Mouse (Mus musculus) stomach, embryonic 14.5 days (tissue): ENCODE measurements around the gene Dock8. TPM values are rescaled to one million over a fixed set of nuclear protein-coding genes. Genes with fewer than 3 reads are reported as not detected.

ENCODE experiments used
- ATAC-seq: fragments of 200-750 bp; cut with Nextera tagmentation; 2 replicates; pipeline ENCODE4 v1.8.0; 2017; ENCODE audit warnings: low read depth, moderate TSS enrichment; ENCODE audit not compliant: insufficient number of reproducible peaks, insufficient read depth, low FRiP score
- H3K27ac ChIP-seq: fragments of 300-500 bp; sonication (generic); 2 replicates; pipeline ENCODE4 v1.5.1; 2014; ENCODE audit warnings: mild to moderate bottlenecking, low read length, moderate library complexity, mixed read lengths
- H3K27me3 ChIP-seq: fragments of 300-500 bp; sonication (generic); 2 replicates; pipeline ENCODE4 v1.6.1; 2014; ENCODE audit warnings: low read length, control low read depth, mixed read lengths; ENCODE audit not compliant: control insufficient read depth, insufficient read depth
- H3K36me3 ChIP-seq: fragments of 300-500 bp; sonication (generic); 2 replicates; pipeline ENCODE4 v1.6.1; 2014; ENCODE audit warnings: mild to moderate bottlenecking, control low read depth, low read length, moderate library complexity, mixed read lengths; ENCODE audit not compliant: control insufficient read depth, insufficient read depth
- H3K4me1 ChIP-seq: fragments of 300-500 bp; sonication (generic); 2 replicates; pipeline ENCODE4 v1.6.1; 2014; ENCODE audit warnings: low read length, control low read depth, mixed read lengths; ENCODE audit not compliant: control insufficient read depth, insufficient read depth
- H3K4me2 ChIP-seq: fragments of 300-500 bp; sonication (generic); replicated peaks from 2 replicates; pipeline ENCODE4 v1.6.1; 2014; ENCODE audit warnings: low read depth, low read length, control low read depth
- H3K4me3 ChIP-seq: fragments of 300-500 bp; sonication (generic); 2 replicates; pipeline ENCODE4 v1.5.1; 2014; ENCODE audit warnings: low read depth, low read length, control low read depth
- H3K9ac ChIP-seq: fragments of 300-500 bp; sonication (generic); replicated peaks from 2 replicates; pipeline ENCODE4 v1.6.1; 2014; ENCODE audit warnings: low read depth, mild to moderate bottlenecking, control low read depth, low read length, moderate library complexity, mixed read lengths
- H3K9me3 ChIP-seq: fragments of 300-500 bp; sonication (generic); 2 replicates; pipeline ENCODE4 v1.6.1; 2016; ENCODE audit warnings: low read depth, low read length, control low read depth; ENCODE audit not compliant: control insufficient read depth
- WGBS: fragments of 180-500 bp; shearing (Covaris S2); extraction: QIAGEN DNeasy Blood & Tissue Kit; methylation state at CpG from one replicate; pipeline ENCODE4 v1.1.7; 2014; 5-methylcytosine and 5-hydroxymethylcytosine counted together
- polyA plus RNA-seq: library from polyadenylated mRNA; unstranded; fragments of >200 nt; fragmentation: Nextera tagmentation; extraction: Ambion mirVana; gene quantifications from 2 replicates; pipeline ENCODE4 v1.2.1, GENCODE M21; 2014

Dock8 gene
- polyA plus RNA-seq, 1 experiment from 2014 or later = 10.7 TPM

GRCm38 (mm10) chr19:25146122-25146521 lies 146.8 kb downstream of the Dock8 start:
- no peak overlapping the region for H3K4me2 ChIP-seq
- no peaks in the 10 kb centered on the region for H3K27me3 ChIP-seq
- no peak overlapping the region for H3K4me3 ChIP-seq
- H3K9ac ChIP-seq = no peak overlapping the region
- H3K4me1 ChIP-seq = no peaks in the 10 kb centered on the region
- no peak overlapping the region for H3K27ac ChIP-seq
- H3K36me3 ChIP-seq = no peaks in the 10 kb centered on the region
- WGBS = 75% methylated on average over 4 of the region's 4 CpGs
- no peak for ATAC-seq
- H3K9me3 ChIP-seq = no peaks in the 10 kb centered on the region

GRCm38 (mm10) chr19:25149788-25150187 lies 150.5 kb downstream of the Dock8 start:
- H3K9ac ChIP-seq = no peak overlapping the region
- no peaks in the 10 kb centered on the region for H3K27me3 ChIP-seq
- no peak for ATAC-seq
- H3K4me3 ChIP-seq = no peak overlapping the region
- 54% methylated on average over 8 of the region's 8 CpGs for WGBS
- no peaks in the 10 kb centered on the region for H3K9me3 ChIP-seq
- H3K4me1 ChIP-seq = no peaks in the 10 kb centered on the region
- H3K27ac ChIP-seq = no peak overlapping the region
- no peaks in the 10 kb centered on the region; the same call in 1 of the 2 replicates for H3K36me3 ChIP-seq
- H3K4me2 ChIP-seq = no peak overlapping the region

GRCm38 (mm10) chr19:25154506-25155178 lies 155.3 kb downstream of the Dock8 start:
- no peak overlapping the region for H3K4me2 ChIP-seq
- no peak for ATAC-seq
- WGBS = 83% methylated on average over 7 of the region's 7 CpGs

GRCm38 (mm10) chr19:25155250-25155649 lies 155.9 kb downstream of the Dock8 start:
- WGBS = 86% methylated on average over 7 of the region's 7 CpGs
- Histone ChIP-seq H3K27me3 (no peaks in the 10 kb centered on the region), H3K4me1 (no peaks in the 10 kb centered on the region), H3K4me3 (no peak overlapping the region), H3K36me3 (no peaks in the 10 kb centered on the region; the same call in 1 of the 2 replicates), H3K9ac (no peak overlapping the region), H3K9me3 (no peaks in the 10 kb centered on the region), H3K4me2 (no peak overlapping the region), H3K27ac (no peak overlapping the region)
- ATAC-seq = no peak

More at GRCm38 (mm10) chr19:25154506-25155178, 155.3 kb downstream of the Dock8 start:
- no peaks in the 10 kb centered on the region for H3K4me1 ChIP-seq
- H3K27ac ChIP-seq = no peak overlapping the region
- no peaks in the 10 kb centered on the region; the same call in 1 of the 2 replicates for H3K36me3 ChIP-seq
- no peak overlapping the region for H3K9ac ChIP-seq
- H3K27me3 ChIP-seq = no peaks in the 10 kb centered on the region
- H3K4me3 ChIP-seq = no peak overlapping the region
- no peaks in the 10 kb centered on the region for H3K9me3 ChIP-seq

GRCm38 (mm10) chr19:25155709-25156108 lies 156.4 kb downstream of the Dock8 start:
- no peaks in the 10 kb centered on the region; the same call in 1 of the 2 replicates for H3K36me3 ChIP-seq
- H3K4me2 ChIP-seq = no peak overlapping the region
- WGBS = 80% methylated on average over 11 of the region's 11 CpGs
- H3K9me3 ChIP-seq = no peaks in the 10 kb centered on the region
- H3K9ac ChIP-seq = no peak overlapping the region
- H3K4me1 ChIP-seq = no peaks in the 10 kb centered on the region
- no peak for ATAC-seq
- no peak overlapping the region for H3K27ac ChIP-seq
- H3K27me3 ChIP-seq = no peaks in the 10 kb centered on the region
- H3K4me3 ChIP-seq = no peak overlapping the region

GRCm38 (mm10) chr19:25162270-25162669 lies 162.9 kb downstream of the Dock8 start:
- no peak overlapping the region for H3K9ac ChIP-seq
- H3K27me3 ChIP-seq = no peaks in the 10 kb centered on the region
- no peak for ATAC-seq
- no peak overlapping the region for H3K4me2 ChIP-seq
- no peaks in the 10 kb centered on the region for H3K9me3 ChIP-seq
- H3K27ac ChIP-seq = no peak overlapping the region
- no peaks in the 10 kb centered on the region for H3K4me1 ChIP-seq
- WGBS = 90% methylated on average over 3 of the region's 3 CpGs
- no peaks in the 10 kb centered on the region for H3K36me3 ChIP-seq
- H3K4me3 ChIP-seq = no peak overlapping the region

- no peak overlapping the region for H3K9ac ChIP-seq
- no peaks in the 10 kb centered on the region for H3K36me3 ChIP-seq
- no peak overlapping the region for H3K4me3 ChIP-seq
- H3K27ac ChIP-seq = no peak overlapping the region
- H3K4me1 ChIP-seq = no peaks in the 10 kb centered on the region
- 89% methylated on average over 12 of the region's 12 CpGs for WGBS
- no peak for ATAC-seq
- H3K27me3 ChIP-seq = no peaks in the 10 kb centered on the region
- H3K4me2 ChIP-seq = no peak overlapping the region
- no peaks in the 10 kb centered on the region for H3K9me3 ChIP-seq
Measured at GRCm38 (mm10) chr19:25163426-25163825, 164.1 kb downstream of the Dock8 start.

GRCm38 (mm10) chr19:25166412-25166811 lies 167.1 kb downstream of the Dock8 start:
- Histone ChIP-seq H3K36me3 (no peaks in the 10 kb centered on the region), H3K27ac (no peak overlapping the region), H3K9ac (no peak overlapping the region), H3K9me3 (no peaks in the 10 kb centered on the region), H3K4me1 (no peaks in the 10 kb centered on the region), H3K4me2 (no peak overlapping the region), H3K27me3 (no peaks in the 10 kb centered on the region), H3K4me3 (no peak overlapping the region)
- ATAC-seq = no peak
- WGBS = 62% methylated on average over 9 of the region's 9 CpGs

- no peak overlapping the region for H3K9ac ChIP-seq
Measured at GRCm38 (mm10) chr19:25171395-25171794, 172.1 kb downstream of the Dock8 start.

More at GRCm38 (mm10) chr19:25171395-25171794, 172.1 kb downstream of the Dock8 start:
- WGBS = 60% methylated on average over 10 of the region's 10 CpGs
- H3K4me3 ChIP-seq = no peak overlapping the region
- no peaks in the 10 kb centered on the region for H3K36me3 ChIP-seq
- no peak overlapping the region for H3K27ac ChIP-seq
- no peaks in the 10 kb centered on the region for H3K27me3 ChIP-seq
- no peak for ATAC-seq
- H3K4me2 ChIP-seq = no peak overlapping the region
- H3K4me1 ChIP-seq = no peaks in the 10 kb centered on the region
- no peaks in the 10 kb centered on the region for H3K9me3 ChIP-seq
